Mouse (Mus musculus): ENCODE measurements around the gene Smok2a. TPM values are rescaled to one million over a fixed set of nuclear protein-coding genes. Genes with fewer than 3 reads are reported as not detected.

The Smok2a gene
- polyA plus RNA-seq (2017; shearing (Covaris generic)): 0.71 TPM

GRCm38 (mm10) chr17:13220888-13221287 is at the start of gene Smok2a:
Gene Smok2a, plus strand, starts transcription at chr17:13221188.

DNA sequence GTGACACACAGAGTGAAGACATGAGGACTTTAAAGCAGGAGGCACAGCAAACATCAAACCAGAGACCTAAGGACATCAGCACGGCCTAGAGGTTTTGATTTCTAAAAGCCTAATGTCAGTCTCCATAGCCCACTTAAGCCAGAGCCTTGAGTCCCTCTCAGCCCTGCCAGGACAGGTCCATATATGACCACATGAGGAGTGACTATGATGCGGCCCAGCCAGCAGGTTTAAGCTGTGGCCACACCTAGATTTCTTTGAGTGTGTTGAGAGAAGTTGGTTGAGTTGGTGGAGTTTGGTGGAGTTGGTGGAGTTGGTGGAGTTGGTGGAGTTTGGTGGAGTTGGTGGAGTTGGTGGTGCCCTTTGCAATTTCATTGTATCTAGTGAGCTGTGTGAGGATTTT is 9.0 kb downstream of the Smok2a start, which contains the start of gene Smok2b:
TSS of gene Smok2b (plus strand) at position 301 of the 400 bp plus-strand sequence.

Other genes starting within 250 kb of the Smok2a start
- gene Wtap, start 227.0 kb upstream of the Smok2a start, polyA plus RNA-seq (2017; shearing (Covaris generic)): 83.1 TPM
- gene Sod2, start 214.3 kb upstream of the Smok2a start, polyA plus RNA-seq (2017; shearing (Covaris generic)): 101 TPM
- not detected for gene Gpr31b, start 168.9 kb upstream of the Smok2a start, polyA plus RNA-seq (2017; shearing (Covaris generic))
- gene Tcp10b, start 160.1 kb upstream of the Smok2a start, polyA plus RNA-seq (2017; shearing (Covaris generic)): not detected
- 0.18 TPM for gene Unc93a, start 89.4 kb upstream of the Smok2a start, polyA plus RNA-seq (2017; shearing (Covaris generic))
- 1.9 TPM for gene Smok2b, start 9.1 kb downstream of the Smok2a start, polyA plus RNA-seq (2017; shearing (Covaris generic))
- not detected for gene Tcp10c, start 133.4 kb downstream of the Smok2a start, polyA plus RNA-seq (2017; shearing (Covaris generic))